Mouse (Mus musculus) cerebellum, postnatal 14 days (tissue): ENCODE measurements at regions not wholly inside any gene's neighbourhood (a gene's known extent, or its start where the extent isn't known, plus 50 kb on each side); places are given as distances from the start of the nearest gene placed in this dataset.
A peak's percentile ranks its signal among the peaks of the same experiment; 100 is the strongest.
"Not testable (repeated sequence)": the region's sequence is repeated elsewhere in the genome, so short reads cannot be mapped to it uniquely, and the experiment has no call there.

Experiments
- DNase-seq, 2 experiments: peaks; one replicate each; pipeline ENCODE4 v3.0.0; 2021; ENCODE audit warnings: mixed read lengths in 2 of 2

DNA sequence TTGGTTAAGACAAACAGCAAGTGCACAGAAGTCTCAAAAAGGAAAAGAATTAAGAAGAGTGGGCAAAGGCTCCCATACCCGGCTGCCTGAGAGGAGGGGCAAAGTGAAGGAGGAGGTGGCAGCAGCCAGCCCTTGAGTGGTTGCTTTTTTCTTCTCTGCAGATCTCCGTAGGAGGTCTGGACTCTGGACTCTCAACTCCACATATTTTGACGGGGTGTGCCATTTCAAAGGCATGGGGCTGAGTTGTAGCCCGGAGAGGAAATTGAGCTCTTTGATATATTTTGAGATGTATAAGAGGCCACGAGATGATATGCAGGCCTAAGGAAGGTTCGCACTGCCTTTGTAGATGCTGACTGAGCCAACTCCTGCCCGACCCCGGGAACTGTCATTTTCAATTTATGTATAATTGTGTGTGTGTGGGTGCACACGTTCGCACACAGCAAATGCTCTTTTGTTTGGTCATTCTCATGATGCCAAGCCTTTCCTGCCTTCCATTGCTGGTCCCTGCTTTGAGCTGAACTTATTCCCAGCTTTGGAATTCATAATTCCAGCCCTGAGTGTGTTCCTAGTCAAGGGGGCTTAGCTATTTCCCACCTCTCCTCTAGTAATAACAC is 56.4 kb downstream of the Cxcr4 start:
- peak in 1 of 2 experiments; percentile 11 for DNase-seq

GRCm38 (mm10) chr1:128532632-128533031 is 59.5 kb downstream of the Cxcr4 start:
- DNase-seq, result no peak

GRCm38 (mm10) chr1:128529808-128530545 is 62.1 kb downstream of the Cxcr4 start:
- DNase-seq, result no peak

GRCm38 (mm10) chr1:128519234-128519633 is 72.9 kb downstream of the Cxcr4 start:
- no peak for DNase-seq

GRCm38 (mm10) chr1:128518514-128518913 is 73.6 kb downstream of the Cxcr4 start:
- DNase-seq, result no peak

GRCm38 (mm10) chr1:128517351-128517750 is 74.7 kb downstream of the Cxcr4 start:
- no peak for DNase-seq

DNA sequence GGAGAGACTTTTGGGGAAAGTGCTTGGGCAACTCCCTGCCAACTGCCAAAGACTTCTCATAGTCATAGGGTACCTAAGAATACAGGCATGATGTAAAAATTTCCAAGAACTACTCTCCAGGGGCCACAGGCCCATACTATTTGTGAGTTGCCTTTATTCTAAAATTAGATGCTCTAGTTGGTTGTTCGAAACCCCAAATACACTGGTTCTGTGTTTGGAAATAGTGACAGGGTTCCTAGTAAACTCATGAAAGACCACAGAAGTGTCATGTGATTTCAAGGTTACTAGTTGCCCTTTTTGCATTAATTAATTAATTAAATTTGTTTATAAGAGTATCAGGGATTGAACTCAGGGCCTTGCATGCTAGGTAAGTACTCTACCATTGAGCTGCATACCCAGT is 77.8 kb downstream of the Cxcr4 start:
- no peak for DNase-seq

GRCm38 (mm10) chr1:128513911-128514310 is 78.2 kb downstream of the Cxcr4 start:
- DNase-seq, result no peak

DNA sequence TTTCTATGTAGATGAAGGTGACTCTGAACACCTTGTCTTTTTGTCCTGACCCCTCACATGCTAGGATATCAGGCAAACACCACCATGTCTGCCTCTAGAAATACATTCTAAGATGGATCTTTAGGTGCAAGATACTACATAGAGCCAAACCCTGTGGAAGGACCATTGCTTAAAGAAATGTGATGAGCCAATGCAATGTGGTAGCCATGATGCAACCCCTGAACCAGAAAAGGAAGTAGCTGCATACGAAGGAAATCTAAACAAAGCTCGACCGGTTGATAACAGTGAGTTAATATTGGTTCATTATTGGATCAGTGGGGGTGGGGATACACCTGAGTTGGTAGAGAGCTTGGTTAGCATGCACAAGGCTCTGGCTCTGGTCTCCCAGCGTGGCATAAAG is 78.9 kb downstream of the Cxcr4 start:
- DNase-seq, result no peak

DNA sequence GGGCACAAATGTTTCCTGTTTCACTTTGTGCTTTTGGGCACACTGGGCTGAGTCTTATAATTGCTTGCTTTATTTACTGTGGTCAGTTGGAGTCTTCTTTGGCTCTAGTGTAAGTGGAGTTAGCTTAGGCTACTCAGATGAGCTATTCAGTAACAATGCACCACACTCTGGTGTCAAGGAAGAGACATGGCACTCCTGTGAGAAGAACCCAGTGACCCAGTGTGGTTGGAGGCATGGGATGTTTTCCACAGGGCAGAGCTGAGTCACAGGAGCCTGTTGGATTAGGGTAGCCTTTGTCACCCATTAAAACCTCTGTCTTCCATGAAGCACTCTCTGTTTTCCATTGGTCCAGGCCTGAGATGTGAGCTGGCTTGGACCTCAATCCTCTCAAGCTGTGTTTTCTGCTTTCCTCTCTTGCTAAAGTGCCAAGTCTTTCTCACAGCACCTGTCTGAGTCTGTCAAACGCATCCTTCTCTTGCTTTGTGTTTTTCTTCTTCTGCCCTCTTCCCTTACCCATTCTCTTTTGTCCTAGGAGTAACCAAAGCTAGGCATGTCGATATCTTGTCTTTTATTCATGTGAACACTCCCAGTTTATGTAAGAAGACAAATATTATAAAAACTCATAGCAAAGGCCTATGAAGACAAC is 83.2 kb downstream of the Cxcr4 start:
- no peak for DNase-seq

DNA sequence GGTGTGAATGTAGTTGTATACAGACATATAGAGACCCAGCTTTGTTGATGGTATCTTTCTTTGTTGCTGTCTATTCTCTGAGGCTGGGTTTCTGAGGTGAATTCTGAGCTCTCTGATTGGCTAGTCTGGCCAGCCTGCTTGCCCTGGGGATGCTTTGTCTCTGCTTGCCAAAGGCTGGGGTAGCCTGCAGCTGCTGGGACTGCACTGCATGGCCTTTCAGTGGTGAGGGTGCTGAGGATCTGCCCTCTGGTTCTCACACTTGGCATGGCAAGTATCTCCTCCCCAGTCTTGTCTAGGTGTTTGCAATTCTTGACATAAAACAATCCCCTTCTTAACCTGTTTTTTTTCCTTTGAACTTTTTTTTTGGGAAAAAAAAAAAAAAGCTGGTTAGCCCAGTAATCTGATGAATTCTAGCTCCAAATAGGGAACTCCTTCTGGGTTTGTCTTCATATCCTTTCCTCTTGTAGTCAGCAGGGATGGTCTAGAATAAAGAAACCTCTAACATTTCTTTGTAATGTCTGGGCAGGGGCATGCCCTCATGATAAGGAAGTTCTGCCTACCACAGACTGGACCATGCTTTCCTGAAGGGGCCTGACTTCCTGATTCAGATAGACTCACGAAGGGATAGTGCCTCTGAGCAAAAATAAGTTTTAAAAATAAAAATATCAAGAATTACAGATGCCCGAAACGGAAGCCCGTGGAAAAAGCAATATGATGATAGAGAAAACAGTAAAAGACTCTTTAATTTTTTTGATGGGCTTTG is 85.4 kb downstream of the Cxcr4 start:
- no peak for DNase-seq

GRCm38 (mm10) chr1:128504371-128504770 is 87.2 kb upstream of the Dars start:
- no peak for DNase-seq

GRCm38 (mm10) chr1:128498042-128498772 is 81.0 kb upstream of the Dars start:
- no peak for DNase-seq

GRCm38 (mm10) chr1:128492251-128492650 is 75.1 kb upstream of the Dars start:
- no peak for DNase-seq

DNA sequence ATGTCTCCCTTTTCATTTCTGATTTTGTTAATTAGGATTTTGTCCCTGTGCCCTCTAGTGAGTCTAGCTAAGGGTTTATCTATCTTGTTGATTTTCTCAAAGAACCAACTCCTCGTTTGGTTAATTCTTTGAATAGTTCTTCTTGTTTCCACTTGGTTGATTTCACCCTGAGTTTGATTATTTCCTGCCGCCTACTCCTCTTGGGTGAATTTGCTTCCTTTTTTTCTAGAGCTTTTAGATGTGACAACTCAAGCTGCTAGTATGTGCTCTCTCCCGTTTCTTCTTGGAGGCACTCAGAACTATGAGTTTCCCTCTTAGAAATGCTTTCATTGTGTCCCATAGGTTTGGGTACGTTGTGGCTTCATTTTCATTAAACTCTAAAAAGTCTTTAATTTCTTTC is 70.0 kb upstream of the Dars start:
- DNase-seq, result not testable (repeated sequence)

DNA sequence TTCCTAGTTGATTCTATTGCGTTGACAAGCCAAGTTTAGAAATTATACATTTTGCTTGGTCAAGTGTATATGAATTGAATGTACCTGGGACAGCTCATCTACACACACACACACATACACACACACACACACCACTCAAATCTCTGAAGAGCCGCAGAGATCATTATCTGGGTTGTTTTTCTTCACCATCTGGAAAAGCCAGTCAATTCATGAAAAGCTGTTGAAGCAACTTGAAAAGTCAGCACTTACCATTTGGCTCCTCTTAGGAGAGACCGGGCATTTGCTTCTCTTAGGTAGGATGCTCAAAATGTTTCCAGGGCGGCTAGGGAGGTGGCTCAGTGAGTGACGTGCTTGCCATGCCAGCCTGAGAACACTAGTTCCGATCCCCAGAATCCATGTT is 61.2 kb upstream of the Dars start:
- DNase-seq, result no peak

GRCm38 (mm10) chr1:128477653-128478052 is 60.5 kb upstream of the Dars start:
- DNase-seq, result no peak

DNA sequence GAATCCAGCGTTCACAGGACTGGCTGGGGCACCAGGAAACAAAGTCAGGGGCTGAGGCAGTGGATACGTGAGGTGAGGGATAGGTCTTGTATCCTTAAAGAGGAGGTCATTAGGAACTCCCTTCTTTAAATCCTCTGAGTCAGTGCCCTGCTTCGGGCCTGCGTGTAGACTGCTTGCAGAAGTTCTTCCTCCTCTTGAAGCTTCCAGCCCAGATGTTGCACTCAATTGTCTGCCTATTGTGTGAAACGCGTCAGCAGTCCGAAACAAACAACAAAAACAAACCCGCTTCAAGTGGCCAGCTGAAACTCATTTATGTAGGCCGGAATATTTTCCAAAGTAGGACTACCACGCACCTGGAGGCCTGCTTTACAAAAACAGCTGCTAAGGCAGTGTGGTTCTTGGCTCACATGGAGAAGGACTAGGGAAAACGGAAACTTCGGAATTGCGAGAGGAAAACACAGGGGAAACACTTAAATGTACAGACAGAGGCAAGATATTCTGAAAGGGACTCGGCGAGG is 55.6 kb upstream of the Dars start:
- DNase-seq, result no peak

DNA sequence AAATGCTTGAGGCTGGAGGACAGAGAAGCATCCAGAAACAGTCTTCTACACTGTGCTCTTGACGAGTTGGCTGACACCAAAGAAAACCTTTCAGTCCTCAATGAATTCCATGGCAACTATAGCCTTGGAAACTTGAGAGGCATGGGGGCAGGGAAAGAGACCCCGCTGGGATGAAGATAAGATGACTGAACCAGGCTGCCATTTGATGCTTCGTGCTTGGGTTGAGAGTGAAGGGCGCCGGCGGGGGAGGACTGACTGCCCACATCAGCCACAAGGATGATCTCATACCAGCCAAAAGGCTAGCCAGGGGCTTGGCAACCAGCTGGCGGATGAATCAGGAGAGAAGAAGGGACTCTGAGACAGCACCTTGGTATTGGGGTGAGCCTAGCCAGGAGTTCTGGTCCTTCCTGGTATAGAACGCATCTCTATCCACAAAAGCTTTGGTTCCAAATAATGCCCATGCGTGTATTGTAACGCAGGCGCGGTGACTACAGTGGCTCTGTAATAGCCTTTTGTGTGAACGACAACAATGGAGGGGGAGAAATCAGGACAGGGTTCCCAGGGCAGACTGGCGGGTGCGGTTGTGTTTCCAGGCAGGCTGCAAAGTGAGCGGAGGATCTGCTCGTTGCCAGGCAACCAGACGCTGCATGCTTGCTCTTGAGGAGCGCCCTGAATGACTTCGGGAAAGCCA is 55.0 kb upstream of the Dars start:
- peak; percentile 64 to 65 for DNase-seq

DNA sequence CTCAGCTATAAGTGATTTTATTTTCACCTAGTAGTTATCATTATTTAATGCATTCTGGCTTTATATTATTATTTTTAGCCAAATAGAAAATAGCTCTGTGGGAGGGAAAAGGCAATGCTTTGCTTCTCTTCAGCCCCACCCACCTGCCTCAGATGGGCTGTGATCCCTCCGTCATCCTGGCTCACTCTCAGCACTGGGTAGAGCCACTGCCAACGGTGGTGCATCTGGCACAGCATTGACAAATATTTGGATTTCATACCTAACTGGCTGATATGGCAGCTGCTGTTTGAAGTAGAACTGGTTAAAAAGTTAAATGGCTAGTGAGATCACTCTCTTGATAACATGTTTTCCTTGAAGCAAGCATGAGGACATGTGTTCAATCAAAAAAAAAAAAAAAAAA is 53.6 kb upstream of the Dars start:
- peak; percentile 16 to 24 for DNase-seq

DNA sequence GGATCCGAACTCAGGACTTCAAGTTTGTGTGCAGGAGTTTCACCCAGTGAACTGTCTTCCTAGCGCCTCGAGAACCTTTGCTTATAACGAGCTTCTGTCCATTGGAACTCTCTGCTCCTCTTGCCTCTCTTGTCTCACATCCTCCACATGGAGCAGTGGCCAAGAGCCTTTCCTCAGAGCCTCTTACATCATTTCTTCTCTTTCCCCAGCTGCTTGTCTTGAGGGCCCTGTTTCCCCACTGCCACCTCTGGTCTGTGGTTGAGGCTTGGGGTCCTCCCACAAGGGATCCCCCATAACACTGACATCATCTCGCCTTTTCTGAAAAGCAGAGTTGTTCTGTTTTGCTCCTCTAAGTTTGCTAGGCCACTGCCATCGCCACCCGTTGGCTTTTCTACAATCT is 51.9 kb upstream of the Dars start:
- no peak for DNase-seq
